Mouse (Mus musculus) spleen, postnatal 4 days (tissue): ENCODE results near the gene H2-Ab1.

ENCODE experiments used
- DNase-seq, 2 experiments: peaks; one replicate each; pipeline ENCODE4 v3.0.0; 2022; ENCODE audit warnings: low spot score in 2 of 2

H2-Ab1 gene

DNA sequence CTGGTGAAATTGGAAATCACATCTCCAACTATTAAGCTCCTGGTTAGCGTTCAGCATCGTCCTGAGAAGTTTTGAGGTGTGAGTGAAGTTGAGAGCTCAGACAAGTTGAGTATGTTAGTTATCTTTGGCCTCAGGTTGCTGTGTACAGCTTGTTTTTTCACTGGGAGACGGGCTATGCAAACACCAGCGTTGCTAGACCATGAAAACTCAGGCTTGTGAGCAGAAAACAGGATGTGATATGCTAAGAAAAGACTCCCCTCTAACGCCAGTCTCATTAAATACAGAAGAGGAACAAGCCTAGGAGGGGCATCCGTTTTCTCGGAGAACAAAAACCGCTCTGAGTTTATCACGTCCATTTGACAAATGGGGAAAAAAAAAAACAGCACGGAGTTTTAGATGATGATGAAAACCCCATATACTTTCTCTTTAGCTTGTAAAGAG is 17.9 kb upstream of the H2-Ab1 start:
- DNase-seq = peak; percentile 19 to 60

DNA sequence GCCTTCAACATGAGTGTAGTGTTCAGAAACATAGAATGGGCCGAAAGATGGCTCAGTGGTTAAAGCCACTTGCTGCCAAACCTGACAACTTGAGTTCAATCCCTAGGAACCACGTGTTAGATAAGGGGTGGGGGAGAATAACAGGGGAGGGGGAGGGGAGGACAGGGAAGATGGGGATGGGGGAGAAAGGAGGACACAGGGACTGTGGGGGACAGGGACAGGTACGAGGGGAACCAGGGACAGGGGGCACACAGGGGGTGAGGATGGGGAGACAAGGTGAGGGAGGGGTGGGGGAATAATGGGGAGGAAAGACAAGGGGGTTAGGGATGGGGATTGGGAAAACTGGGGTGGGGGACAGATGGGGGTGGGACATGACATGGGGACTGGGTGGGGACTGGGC is 17.1 kb upstream of the H2-Ab1 start:
- peak; percentile 10 to 55 for DNase-seq

DNA sequence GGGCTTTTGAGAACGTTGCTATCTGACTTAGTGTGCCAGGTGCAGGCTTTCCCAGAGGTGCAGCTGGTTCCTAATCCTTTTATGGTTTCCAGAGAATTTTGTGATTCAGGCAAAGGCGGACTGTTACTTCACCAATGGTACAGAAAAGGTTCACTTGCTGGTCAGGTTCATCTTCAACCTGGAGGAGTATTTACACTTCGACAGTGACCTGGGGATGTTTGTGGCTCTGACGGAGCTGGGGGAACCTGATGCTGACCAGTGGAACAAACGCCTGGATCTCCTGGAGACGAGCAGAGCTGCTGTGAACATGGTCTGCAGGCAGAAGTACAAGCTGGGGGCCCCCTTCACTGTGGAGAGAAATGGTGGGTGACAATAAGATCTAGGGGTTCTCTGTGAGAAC is 16.6 kb upstream of the H2-Ab1 start:
- peak; percentile 10 to 57 for DNase-seq

DNA sequence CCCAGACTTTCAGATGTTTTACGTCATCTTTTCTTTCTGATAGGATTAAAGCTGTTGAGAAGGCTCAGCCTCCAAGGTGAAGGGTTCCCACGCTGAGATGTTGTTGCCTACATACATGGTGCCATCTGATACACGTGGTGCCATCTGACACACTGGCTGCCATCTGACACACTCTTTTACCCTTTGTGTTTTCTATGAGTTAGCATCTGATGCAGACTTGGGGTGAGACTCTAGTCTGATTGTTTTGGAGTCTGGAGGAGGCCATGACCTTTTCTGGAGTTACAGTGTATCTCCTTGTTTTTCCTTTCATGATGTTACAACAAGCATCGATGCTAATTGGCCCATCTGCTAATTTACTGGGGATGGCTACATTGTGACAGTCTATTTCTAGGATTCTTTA is 12.8 kb upstream of the H2-Ab1 start:
- peak; percentile 7 to 30 for DNase-seq

DNA sequence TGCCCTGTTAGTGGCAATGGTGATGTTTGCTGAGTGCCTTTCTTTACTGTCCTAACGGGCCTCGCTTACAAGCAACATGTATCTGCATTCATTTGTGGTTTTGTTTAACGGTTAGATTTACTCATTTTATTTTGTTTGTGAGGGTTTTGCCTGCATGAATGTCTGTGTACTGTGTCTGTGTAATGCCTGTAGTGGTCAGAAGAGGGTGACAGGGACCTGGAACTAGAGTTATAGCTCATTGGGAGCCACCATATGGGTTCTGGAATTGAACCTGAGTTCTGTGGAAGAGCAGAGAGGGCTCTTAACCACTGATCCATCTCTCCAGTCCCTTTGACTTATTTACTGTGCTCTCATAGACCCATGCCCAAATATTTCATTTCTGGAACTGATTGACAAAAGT is 10.4 kb upstream of the H2-Ab1 start:
- DNase-seq = peak; percentile 12 to 43

- DNase-seq = peak in 1 of 2 experiments; percentile 57
Measured at GRCm38 (mm10) chr17:34248764-34249163, 8.7 kb upstream of the H2-Ab1 start.

DNA sequence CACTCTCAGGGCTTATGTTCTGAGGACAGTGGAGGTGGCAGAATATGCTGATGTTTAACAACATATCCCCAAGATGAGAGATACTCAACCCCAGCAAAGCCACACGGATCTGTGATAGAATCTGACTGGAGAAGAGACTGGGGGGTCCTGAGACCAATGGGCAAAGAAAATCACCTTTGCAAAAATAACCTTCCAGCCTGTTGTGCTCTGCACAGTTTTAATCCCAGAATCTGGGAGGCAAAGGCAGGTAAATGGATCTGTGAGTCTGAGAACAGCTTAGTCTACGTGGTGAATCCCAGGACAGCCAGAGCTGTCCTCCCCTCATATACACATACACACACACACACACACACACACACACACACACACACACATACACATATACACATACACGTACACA is 8.1 kb upstream of the H2-Ab1 start:
- peak in 1 of 2 experiments; percentile 50 for DNase-seq

GRCm38 (mm10) chr17:34249878-34250277 is 7.6 kb upstream of the H2-Ab1 start:
- DNase-seq = peak; percentile 41 to 70

DNA sequence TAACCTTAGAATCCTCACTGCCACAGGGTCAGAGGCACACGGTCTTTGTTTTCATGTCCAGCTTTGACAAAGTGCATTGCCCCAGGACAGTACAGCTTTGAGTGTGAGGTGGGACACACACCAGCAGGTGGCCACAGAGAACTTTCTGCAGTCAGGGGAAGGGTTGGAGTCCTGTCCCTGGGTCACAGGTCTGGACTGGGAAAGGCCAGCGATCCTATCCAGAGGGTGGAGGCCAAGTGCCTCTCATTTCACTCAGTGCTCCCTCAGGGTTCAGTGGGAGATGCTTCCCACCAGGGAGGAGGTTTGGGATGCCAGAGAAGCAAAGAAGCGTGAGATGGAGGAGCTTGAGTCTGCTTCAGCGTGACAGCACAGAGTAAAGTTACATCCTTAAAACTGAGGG is 5.8 kb upstream of the H2-Ab1 start:
- peak in 1 of 2 experiments; percentile 53 for DNase-seq

DNA sequence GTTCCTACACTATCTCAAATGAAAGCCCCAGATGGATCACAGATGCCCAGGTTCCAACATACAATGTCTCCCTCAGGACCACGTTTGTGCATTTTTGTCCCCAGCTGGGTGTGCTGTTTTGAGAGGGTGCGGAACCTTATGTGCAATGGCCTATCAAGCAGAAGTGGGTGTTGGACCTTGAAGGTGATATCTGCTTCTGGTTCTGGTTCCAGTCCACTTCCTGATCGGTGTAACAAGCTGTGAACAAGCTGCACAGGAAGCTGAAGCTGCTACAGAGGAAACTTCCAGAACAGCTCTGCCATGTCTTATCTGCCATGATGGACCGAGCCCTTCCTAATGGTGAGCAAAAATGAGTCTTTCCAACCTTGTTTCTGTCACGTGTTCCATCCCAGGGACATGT is 988 bp upstream of the H2-Ab1 start:
- DNase-seq = no peak

DNA sequence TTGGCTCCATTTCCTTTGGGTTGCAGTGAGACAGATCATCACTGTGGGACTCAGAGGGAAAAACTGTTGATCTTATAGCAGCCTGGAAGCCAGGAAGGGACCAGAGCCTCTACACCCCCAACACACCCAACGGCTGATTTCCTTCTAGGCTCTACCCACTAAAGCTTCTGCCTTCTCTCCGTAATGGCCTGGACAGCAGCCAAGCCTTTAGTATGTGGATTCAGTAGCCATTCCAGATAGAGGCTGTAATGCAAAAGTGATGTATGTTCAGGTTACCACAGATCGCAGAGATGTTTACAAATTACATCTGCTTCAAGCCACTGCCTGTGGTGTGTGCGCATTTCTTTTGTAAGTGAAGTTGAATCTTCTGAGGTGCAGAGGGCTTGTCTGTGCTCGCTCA is 3.1 kb downstream of the H2-Ab1 start:
- DNase-seq = no peak

DNA sequence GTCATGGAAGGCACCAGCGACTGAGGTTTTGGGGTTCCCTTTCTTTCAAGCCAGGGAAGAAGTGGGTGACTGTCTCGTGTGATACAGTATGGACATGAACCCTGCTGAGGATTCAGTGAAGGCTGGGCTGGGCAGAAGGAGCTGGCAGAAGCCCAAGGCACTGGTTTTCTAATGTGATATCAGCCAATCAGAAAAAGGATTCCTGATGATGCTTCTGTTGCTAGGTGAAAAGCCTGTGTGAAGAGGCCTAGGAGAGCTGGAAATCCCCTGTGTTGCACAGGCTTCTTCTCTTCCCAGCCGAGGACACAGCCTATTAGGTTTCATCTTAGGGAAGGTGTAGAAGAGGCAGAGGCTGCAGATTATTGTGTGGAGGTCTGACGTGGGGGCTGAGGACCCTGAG is 4.0 kb downstream of the H2-Ab1 start:
- DNase-seq = peak; percentile 59 to 70

DNA sequence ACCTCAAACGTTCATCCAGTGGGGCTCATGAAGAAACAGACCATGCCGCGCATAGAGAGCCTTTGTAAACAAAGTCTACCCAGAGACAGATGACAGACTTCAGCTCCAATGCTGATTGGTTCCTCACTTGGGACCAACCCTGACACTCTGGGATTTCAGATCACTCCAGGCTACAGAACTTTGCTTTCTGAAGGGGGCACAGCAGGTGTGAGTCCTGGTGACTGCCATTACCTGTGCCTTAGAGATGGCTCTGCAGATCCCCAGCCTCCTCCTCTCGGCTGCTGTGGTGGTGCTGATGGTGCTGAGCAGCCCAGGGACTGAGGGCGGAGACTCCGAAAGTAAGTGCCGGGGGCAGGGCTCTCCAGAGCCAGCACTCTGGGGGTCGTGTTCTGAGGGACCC is 5.6 kb downstream of the H2-Ab1 start:
- peak; percentile 70 to 81 for DNase-seq

- peak in 1 of 2 experiments; percentile 48 for DNase-seq
Measured at GRCm38 (mm10) chr17:34263811-34264371, 6.4 kb downstream of the H2-Ab1 start.

GRCm38 (mm10) chr17:34264452-34265351 is 7.2 kb downstream of the H2-Ab1 start:
- DNase-seq = peak in 1 of 2 experiments; percentile 33

GRCm38 (mm10) chr17:34268262-34268661 is 10.8 kb downstream of the H2-Ab1 start:
- no peak for DNase-seq

DNA sequence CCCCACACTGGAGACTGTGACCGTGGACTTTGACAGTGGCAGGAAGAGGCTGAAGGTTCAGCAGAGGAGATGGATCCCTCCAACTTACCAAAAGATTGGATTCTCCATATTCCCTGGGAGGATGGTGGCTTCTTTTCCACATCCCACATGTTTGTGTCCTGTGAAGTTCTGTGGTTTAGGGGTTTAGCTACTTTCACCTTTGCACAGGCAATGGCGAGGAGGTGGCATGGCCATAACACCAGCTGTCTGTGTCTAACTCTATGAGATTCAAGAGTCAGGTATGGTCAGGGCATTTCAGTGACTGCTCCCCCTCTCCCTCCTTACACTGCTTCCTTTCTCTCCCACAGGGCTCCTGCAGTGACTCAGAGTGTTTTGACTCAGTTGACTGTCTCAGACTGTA is 11.3 kb downstream of the H2-Ab1 start:
- no peak for DNase-seq

DNA sequence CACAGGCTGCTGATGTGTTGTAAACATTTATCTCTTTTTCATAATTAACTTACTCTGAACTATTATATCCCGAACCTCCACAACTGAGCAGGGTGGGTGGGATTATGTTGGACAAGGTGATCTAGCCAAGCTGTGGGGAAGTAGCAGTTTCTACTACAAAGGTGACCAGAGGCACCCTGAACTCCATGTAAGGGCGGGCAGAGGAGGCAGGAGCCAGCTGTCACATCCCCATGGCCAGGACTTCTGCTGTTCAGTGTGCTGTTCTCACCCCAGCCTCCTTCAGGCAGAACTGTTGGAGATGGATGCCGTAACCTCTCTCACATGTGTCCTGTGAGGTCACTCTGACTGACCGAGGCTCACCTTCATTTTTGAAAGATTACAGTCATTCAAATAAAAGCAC is 12.3 kb downstream of the H2-Ab1 start:
- no peak for DNase-seq

DNA sequence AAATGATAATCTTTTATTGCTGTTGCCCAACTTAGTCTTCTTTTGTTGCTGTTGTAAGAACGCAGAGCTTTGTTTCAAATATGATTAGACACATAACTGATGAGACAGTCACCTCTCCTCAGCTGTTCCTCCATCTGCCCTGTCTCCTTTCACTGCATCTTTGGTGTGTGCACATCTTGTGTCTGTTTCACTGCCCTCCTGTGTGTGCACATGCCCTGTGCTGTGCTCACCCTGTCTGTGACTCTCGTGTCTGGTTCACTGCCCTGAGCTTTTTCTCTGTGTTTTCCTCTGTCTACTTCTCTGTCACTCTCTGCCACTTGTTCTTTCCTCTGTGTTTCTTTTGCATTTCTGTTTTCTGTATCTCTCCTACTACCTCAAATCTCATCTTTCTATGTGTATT is 12.7 kb downstream of the H2-Ab1 start:
- no peak for DNase-seq

DNA sequence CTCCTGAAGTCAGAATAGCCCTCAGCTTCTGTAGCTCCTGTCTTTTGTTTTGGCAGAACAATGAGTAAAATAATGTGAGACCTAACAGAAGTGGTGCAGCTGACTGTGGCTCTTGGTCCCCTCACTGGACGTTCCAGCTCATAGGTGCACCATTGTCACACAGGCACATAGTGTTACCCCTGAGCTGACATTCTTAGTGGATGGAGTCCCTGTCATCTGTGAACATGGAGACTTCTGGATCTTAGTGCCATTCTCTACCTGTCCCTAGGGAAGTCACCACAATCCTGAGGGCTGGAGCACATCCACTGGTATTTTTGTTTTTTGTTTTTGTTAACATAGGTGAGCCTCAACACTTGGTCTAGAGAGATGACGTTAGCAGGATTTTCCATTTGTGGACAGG is 13.5 kb downstream of the H2-Ab1 start:
- no peak for DNase-seq

- DNase-seq = no peak
Measured at GRCm38 (mm10) chr17:34272102-34272501, 14.6 kb downstream of the H2-Ab1 start.

DNA sequence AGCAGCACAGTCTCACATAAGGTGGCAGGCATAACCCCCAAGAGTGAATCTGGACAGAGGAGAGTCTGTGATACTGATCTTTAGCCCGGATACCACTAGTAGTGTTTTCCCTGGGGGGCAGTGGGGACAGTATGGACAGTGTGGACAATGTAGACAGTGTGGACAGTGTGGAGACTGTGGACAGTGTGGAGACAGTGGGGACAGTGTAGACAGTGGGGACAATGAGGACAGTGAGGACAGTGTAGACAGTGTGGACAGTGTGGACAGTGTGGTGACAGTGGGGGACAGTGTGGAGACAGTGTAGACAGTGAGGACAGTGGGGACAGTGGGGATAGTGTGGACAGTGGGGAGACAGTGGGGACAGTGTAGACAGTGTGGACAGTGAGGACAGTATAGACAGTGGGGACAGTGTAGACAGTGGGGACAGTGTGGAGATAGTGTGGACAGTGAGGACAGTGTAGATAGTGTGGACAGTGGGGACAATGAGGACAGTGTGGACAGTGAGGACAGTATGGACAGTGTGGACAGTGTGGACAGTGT is 23.1 kb downstream of the H2-Ab1 start:
- DNase-seq = no peak

DNA sequence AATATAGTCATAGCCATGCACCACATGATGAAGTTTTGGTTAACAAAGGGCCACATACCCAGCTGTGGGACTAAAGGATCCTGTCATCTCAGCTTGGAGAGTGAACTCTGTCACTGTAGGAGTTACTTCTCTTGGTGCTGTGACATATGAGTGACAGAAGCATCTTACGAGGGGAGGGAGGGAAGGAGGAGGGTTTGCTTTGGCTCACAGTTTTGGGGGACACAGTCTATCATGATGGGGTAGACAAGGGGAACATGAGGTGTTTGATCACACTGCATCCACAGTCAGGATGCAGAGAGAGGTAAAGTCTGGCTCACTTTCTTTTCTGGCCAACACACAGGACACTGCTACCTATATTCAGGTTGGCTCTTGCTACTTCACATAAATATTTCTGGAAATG is 24.3 kb downstream of the H2-Ab1 start:
- DNase-seq = no peak
